Mouse (Mus musculus): ENCODE measurements around the gene Dnajc14. TPM values are rescaled to one million over a fixed set of nuclear protein-coding genes. Genes with fewer than 3 reads are reported as not detected.
A peak's percentile ranks its signal among the peaks of the same experiment; 100 is the strongest.

Gene Dnajc14
- 77.7 and 87.9 TPM in 2 replicates for total RNA-seq (2017)

- no peak for ATAC-seq (ENCODE audit: extremely low read depth, insufficient number of reproducible peaks, low FRiP score, poor library complexity, severe bottlenecking)
Measured at GRCm38 (mm10) chr10:128803771-128804270, at the start of gene Dnajc14. Gene Dnajc14, plus strand, starts transcription at chr10:128804062.

- no peak for ATAC-seq (ENCODE audit: extremely low read depth, insufficient number of reproducible peaks, low FRiP score, poor library complexity, severe bottlenecking)
Measured at GRCm38 (mm10) chr10:128772895-128773294, 31.0 kb upstream of the Dnajc14 start.

GRCm38 (mm10) chr10:128773685-128774084 is 30.2 kb upstream of the Dnajc14 start:
- 0 out of 2 replicates have a peak, but pooled peaks have one; percentile 16 for ATAC-seq (ENCODE audit: extremely low read depth, insufficient number of reproducible peaks, low FRiP score, poor library complexity, severe bottlenecking)

- ATAC-seq (ENCODE audit: extremely low read depth, insufficient number of reproducible peaks, low FRiP score, poor library complexity, severe bottlenecking) = no peak
Measured at GRCm38 (mm10) chr10:128778441-128778840, 25.4 kb upstream of the Dnajc14 start.

- ATAC-seq (ENCODE audit: extremely low read depth, insufficient number of reproducible peaks, low FRiP score, poor library complexity, severe bottlenecking) = peak; percentile 93
Measured at GRCm38 (mm10) chr10:128779011-128779795, 24.7 kb upstream of the Dnajc14 start.

GRCm38 (mm10) chr10:128780200-128780599 is 23.7 kb upstream of the Dnajc14 start:
- ATAC-seq (ENCODE audit: extremely low read depth, insufficient number of reproducible peaks, low FRiP score, poor library complexity, severe bottlenecking) = no peak

- no peak for ATAC-seq (ENCODE audit: extremely low read depth, insufficient number of reproducible peaks, low FRiP score, poor library complexity, severe bottlenecking)
Measured at GRCm38 (mm10) chr10:128790398-128791124, 13.3 kb upstream of the Dnajc14 start, which contains the start of gene Mmp19. Gene Mmp19, plus strand, starts transcription at chr10:128790910.

GRCm38 (mm10) chr10:128792041-128792440 is 11.8 kb upstream of the Dnajc14 start:
- ATAC-seq (ENCODE audit: extremely low read depth, insufficient number of reproducible peaks, low FRiP score, poor library complexity, severe bottlenecking) = no peak

- ATAC-seq (ENCODE audit: extremely low read depth, insufficient number of reproducible peaks, low FRiP score, poor library complexity, severe bottlenecking) = no peak
Measured at GRCm38 (mm10) chr10:128793258-128793657, 10.6 kb upstream of the Dnajc14 start.

- ATAC-seq (ENCODE audit: extremely low read depth, insufficient number of reproducible peaks, low FRiP score, poor library complexity, severe bottlenecking) = no peak
Measured at GRCm38 (mm10) chr10:128794391-128794790, 9.5 kb upstream of the Dnajc14 start.

GRCm38 (mm10) chr10:128795581-128795980 is 8.3 kb upstream of the Dnajc14 start:
- ATAC-seq (ENCODE audit: extremely low read depth, insufficient number of reproducible peaks, low FRiP score, poor library complexity, severe bottlenecking) = no peak

GRCm38 (mm10) chr10:128798676-128799075 is 5.2 kb upstream of the Dnajc14 start:
- no peak for ATAC-seq (ENCODE audit: extremely low read depth, insufficient number of reproducible peaks, low FRiP score, poor library complexity, severe bottlenecking)

GRCm38 (mm10) chr10:128801981-128802495 is 1.8 kb upstream of the Dnajc14 start:
- ATAC-seq (ENCODE audit: extremely low read depth, insufficient number of reproducible peaks, low FRiP score, poor library complexity, severe bottlenecking) = no peak

- ATAC-seq (ENCODE audit: extremely low read depth, insufficient number of reproducible peaks, low FRiP score, poor library complexity, severe bottlenecking) = no peak
Measured at GRCm38 (mm10) chr10:128802956-128803355, 906 bp upstream of the Dnajc14 start.

GRCm38 (mm10) chr10:128803361-128803760 is 501 bp upstream of the Dnajc14 start:
- no peak for ATAC-seq (ENCODE audit: extremely low read depth, insufficient number of reproducible peaks, low FRiP score, poor library complexity, severe bottlenecking)

GRCm38 (mm10) chr10:128804271-128805091 is 619 bp downstream of the Dnajc14 start, which contains the start of gene Tmem198b:
Gene Tmem198b, minus strand, starts transcription at chr10:128804370.
- ATAC-seq (ENCODE audit: extremely low read depth, insufficient number of reproducible peaks, low FRiP score, poor library complexity, severe bottlenecking) = peak; percentile 44

- peak; percentile 88 for ATAC-seq (ENCODE audit: extremely low read depth, insufficient number of reproducible peaks, low FRiP score, poor library complexity, severe bottlenecking)
Measured at GRCm38 (mm10) chr10:128805092-128806000, 1.5 kb downstream of the Dnajc14 start.

- no peak for ATAC-seq (ENCODE audit: extremely low read depth, insufficient number of reproducible peaks, low FRiP score, poor library complexity, severe bottlenecking)
Measured at GRCm38 (mm10) chr10:128806086-128806485, 2.2 kb downstream of the Dnajc14 start.
